Mouse (Mus musculus) brain, adult 2 months (tissue): ENCODE results near the gene Col25a1.
A peak's percentile ranks its signal among the peaks of the same experiment; 100 is the strongest.

Source experiments
- DNase-seq: peaks from one replicate; pipeline ENCODE4 v3.0.0; 2011; ENCODE audit warnings: low read depth, low spot score

The Col25a1 gene

GRCm38 (mm10) chr3:130161323-130161917, 30.1 kb downstream of the Col25a1 start:
- DNase-seq = no peak

DNA sequence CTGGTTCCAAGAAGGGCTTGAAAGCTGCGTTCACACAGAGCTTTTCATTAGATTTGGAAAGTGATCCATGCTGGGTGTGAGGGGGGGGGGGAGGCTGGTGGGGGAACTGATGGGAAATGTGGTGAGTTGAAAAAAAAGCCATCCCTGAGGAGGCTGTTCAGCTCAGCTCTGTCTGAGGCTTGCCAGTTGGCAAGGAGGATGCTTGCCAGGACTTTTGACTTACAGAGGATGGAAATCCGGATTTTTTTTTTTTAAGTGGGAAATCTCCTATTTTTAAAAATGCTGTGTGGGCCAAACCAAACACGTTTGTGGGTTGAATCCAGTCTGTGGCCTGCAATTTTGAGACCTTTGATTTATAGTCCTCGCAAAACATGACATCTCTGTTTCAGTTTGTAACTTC, 35.6 kb downstream of the Col25a1 start:
- peak; percentile 49 for DNase-seq

- no peak for DNase-seq
Observed at GRCm38 (mm10) chr3:130172764-130173163, 41.5 kb downstream of the Col25a1 start.

DNA sequence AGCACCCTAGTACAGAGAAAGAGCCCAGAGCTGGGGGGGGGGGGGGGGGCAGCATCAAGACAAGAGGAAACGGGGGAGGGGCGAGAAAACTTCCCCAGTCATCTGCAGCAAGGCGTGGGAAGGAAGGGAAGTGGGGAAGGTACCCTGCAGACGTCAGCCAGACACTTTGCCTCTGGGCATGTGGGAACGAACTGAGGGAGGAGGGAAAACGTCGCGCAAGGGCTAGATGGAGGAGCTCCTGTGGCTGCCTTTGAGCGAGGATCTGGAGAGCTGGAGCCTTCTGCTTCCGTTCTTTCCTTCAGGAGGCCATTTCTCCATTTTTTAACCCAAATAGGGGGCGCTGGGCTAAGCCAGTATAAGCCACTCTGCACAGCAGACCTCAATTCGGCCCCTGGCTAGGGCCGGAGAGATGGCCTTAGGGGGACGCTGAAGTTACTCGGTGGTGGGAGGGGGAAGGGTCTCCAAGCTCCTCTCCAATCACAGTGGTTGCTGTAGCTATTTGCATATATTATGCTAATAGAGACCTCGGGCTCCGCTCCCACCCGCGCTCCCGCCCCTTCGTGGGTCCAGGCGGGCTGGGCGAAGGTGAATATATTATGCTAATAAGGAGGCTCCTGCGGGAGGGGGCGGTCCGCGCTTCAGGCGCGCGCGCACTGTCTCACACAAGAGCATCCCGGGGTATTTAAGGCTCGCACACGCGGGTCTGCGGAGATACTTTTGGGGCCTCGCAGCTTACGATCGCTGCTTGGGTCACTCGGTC, 49.1 kb downstream of the Col25a1 start:
- peak; percentile 83 for DNase-seq

DNA sequence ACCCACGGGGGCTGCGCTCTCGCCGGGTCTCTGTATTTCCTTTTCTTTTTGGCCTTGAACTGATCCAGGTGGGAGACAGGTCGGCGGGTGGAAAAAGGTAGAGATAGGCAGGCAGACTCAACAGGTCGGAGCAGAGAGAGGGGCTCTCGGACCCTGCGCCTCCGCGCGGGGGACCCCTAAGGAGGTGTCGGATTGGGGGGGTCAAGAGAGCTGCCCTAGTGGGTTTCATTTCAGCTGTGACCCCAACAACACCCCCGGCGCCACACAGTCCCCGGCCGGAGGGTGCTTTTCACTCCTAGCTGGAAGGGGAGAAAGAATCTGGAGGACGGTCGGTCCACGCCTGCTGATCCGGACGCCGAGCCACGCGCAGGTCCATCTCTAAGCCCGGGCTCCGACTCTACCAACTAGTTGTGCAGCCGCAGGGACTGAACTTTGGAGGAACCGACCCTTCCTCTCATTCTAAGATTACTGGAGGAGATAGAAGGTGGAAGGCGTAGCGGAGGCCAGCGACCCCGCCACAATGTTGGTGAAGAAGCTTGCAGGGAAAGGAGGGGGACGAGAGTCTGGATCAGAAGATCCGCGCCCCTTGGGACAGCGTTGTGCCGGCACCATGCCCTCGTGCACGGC, 49.8 kb downstream of the Col25a1 start:
- DNase-seq = peak; percentile 11

- no peak for DNase-seq
Observed at GRCm38 (mm10) chr3:130181591-130181980, 50.3 kb downstream of the Col25a1 start.

GRCm38 (mm10) chr3:130182450-130182849, 51.1 kb downstream of the Col25a1 start:
- DNase-seq = no peak

DNA sequence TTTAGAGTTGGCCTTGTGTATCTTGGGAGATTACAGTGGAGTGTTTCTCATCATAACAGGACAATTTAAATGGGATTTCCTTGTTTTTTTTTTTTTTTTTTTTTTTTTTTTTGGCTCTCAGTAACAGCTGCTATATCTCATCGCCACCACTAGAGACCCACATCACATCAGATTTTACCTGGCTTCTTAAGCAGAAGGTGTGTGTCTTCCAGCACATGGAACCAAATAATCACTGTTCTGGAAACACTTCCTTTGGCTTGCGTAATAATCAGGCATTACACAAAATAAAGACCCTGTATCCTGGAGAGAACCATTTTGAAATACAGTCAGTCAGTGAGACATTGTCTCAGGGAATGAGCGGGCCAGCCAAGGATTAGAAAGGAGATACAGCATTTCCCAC, 53.8 kb downstream of the Col25a1 start:
- DNase-seq = peak; percentile 74

- DNase-seq = no peak
Observed at GRCm38 (mm10) chr3:130187588-130187987, 56.3 kb downstream of the Col25a1 start.

DNA sequence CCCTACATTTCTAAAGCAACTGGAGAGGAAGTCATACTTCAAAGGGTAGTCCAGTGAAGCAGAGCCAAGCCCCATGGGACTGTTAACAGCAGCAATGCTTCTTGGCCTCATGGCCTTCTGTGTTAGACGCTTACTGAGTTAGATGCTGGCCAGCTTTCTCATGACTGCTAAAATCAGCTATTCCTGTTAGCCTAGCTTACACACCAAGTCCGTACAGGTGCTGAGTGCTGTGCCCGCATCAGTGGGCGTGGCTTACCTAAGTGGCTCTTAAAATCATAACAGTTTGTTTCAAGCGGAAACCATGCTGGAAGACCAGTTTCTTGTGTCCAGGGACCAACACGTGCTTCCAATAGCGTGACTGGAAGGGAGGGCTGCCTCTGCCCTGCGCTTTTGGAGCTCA, 62.1 kb downstream of the Col25a1 start:
- DNase-seq = no peak

DNA sequence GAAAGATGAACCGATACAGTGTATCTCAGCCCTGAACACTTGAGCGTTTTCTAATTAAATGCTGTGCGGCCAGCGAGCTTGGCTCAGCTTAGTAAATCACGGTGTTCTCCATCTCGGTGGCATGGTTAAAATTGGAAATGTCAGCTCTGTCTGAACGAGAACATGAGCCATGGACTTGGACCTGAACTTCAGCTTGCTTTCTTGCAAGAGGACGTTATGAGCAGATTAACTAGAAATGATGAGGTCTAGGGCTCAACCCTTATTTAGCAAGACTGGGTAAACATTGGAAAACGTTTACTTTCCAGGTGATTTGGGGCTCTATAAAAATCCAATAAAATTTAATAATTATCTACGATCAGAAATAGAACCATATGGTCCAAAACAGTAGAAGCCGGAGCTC, 83.3 kb downstream of the Col25a1 start:
- peak; percentile 12 for DNase-seq

DNA sequence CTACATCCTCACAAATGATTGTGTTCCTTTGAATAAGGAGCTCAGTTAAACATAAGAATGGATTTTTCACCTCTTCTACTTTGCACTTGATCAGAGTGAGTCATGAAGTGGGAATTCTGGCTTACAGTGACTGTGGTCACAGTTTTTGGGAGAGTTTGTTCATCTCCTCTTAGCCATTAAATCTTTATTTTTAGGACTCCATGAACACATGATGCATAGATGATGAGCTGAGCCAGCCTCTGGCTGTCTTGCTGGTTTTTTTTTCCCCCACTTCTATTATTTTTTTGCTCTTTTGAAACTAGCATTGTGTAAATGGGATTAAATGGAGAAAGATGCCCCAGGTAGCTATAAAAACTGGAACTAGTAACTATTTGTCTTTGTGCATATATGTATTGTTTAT, 84.8 kb downstream of the Col25a1 start:
- peak; percentile 34 for DNase-seq

DNA sequence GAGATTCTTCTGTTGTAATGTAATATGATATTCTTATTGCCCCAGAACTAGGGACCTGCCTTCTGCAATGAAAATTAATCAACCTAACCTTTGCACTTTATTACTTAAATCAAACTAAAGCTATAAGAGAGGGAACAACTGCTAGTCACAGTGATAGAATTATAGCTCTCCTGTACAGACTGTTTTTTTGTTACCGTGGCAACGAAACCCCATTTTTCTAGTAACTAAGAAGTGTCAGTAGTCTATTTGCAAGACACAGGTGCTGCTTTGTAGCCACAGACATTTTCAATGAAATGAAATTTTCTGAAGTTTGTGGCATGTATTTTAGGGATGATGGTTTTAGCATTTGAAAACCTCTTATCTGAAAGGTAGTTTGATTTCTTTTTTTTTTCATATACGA, 85.3 kb downstream of the Col25a1 start:
- DNase-seq = peak; percentile 14

- no peak for DNase-seq
Observed at GRCm38 (mm10) chr3:130217705-130218104, 86.4 kb downstream of the Col25a1 start.

GRCm38 (mm10) chr3:130218232-130218728, 87.0 kb downstream of the Col25a1 start:
- no peak for DNase-seq

DNA sequence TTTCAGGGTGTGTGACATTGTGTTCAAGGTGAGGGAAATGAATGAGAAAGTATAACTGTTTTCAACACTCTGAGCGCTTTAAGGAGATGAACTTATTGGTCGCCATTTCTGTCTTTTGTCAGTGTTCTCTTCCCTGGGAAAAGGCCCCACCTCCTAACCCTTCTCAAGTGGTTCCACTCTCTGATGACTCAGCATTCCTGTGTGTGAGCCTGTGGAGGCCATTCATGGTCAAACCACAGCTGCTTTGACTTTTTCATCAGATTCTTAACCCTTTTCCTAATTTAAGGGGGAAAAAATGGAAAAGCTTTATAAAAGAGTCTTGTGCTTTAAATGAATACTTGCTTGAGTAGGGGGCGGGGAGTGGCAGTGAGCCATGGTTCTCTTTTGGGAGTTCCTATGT, 89.5 kb downstream of the Col25a1 start:
- no peak for DNase-seq

DNA sequence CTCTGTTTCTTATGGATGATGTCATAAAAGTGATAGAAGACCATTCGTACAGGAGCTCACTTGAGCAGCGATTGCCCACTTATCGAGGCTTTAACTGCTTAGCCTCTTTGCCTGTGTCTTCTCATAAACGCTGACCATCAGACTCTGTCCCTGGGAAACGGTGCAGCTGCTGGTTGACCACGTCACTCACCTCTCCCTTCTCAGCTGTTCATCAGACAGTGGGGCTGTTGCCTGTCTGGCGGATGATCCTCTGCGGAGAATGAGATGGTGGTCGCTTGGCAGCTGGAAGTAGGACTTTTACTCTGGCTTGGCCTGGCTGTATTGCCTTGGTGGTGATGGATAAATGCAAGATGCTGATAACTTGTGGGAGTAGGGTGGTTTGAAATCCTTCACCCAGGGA, 96.9 kb downstream of the Col25a1 start:
- no peak for DNase-seq

- DNase-seq = no peak
Observed at GRCm38 (mm10) chr3:130232944-130233343, 101.6 kb downstream of the Col25a1 start.

DNA sequence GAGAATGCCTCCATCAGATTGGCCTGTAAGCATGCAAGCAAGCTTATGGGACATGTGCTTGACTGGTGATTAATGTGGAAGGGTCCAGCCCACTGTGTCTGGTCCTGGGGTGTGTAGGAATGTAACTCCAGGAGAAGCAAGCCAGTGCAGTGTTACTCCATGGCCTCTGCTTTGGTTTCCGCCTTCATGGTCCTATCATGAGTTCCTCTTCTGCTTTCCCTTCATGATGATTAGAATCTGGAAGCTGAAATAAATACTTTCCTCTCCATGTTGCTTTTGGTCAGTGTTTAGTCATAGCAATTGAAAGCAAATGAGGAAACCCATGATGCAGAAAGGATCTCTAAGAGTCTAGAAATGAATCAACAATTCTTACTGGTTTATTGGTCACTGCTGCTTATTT, 103.9 kb downstream of the Col25a1 start:
- DNase-seq = no peak

- DNase-seq = no peak
Observed at GRCm38 (mm10) chr3:130236129-130236528, 104.8 kb downstream of the Col25a1 start.

DNA sequence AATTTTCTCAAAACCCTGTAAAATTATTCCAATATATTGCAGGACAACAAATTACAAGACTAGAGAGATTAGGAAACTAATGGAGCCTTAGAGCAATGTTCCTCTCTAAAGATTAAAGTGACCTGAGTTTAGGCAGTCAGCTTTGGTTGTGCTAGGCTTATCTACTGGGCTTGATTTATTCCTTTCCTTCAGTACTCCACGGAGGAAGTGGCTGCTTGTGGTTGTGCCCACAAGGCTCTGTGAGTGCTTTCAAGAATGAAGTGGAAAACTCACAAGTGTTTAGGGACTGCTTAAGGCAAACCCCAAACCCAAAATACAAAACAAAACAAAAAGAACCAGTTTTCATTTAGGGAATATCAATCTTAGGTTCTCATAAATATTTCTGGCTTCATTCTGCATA, 106.6 kb downstream of the Col25a1 start:
- DNase-seq = no peak

GRCm38 (mm10) chr3:130241924-130242323, 110.6 kb downstream of the Col25a1 start:
- no peak for DNase-seq
